Mouse (Mus musculus) CH12.LX (cell line): ENCODE measurements around the gene Vac14. TPM values are rescaled to one million over a fixed set of nuclear protein-coding genes. Genes with fewer than 3 reads are reported as not detected.

Experiments used
- DNase-seq: peaks from one replicate; pipeline ENCODE4 v3.0.0-alpha.2; 2013; ENCODE audit errors: extremely low read depth
- H3K27ac ChIP-seq: 2 replicates; pipeline ENCODE4 v1.5.1; 2012; ENCODE audit warnings: low read depth, mild to moderate bottlenecking, control low read depth, moderate library complexity; ENCODE audit not compliant: insufficient read depth
- H3K27me3 ChIP-seq: replicated peaks from 2 replicates; pipeline ENCODE3; 2012; ENCODE audit warnings: inconsistent platforms
- H3K36me3 ChIP-seq, 2 experiments: replicated peaks in 1 of 2; 2 replicates each; pipeline versions ENCODE3 to v1.6.1; 2012; ENCODE audit warnings: inconsistent platforms in 1 of 2, low read length in 1 of 2, mild to moderate bottlenecking in 1 of 2, mixed read lengths in 1 of 2, moderate library complexity in 1 of 2; ENCODE audit not compliant: control insufficient read depth in 1 of 2, insufficient read depth in 1 of 2
- H3K4me1 ChIP-seq, 2 experiments: 2 replicates each; pipeline ENCODE4 v1.6.1; 2012; ENCODE audit warnings: inconsistent platforms in 1 of 2, moderate library complexity in 1 of 2; ENCODE audit not compliant: insufficient read depth in 2 of 2, control insufficient read depth in 1 of 2
- H3K4me2 ChIP-seq: 2 replicates; pipeline ENCODE4 v1.6.1; 2012; ENCODE audit warnings: low read depth, mild to moderate bottlenecking, control low read depth; ENCODE audit not compliant: poor library complexity, insufficient read depth, severe bottlenecking
- H3K4me3 ChIP-seq, 3 experiments: fragments of 150-350 bp in 1 of 3; sonication (generic) in 1 of 3; replicated peaks in 1 of 3; 2 replicates each; pipeline versions ENCODE3 to v1.5.1; 2011 to 2012; ENCODE audit warnings: low read depth in 2 of 3, low read length in 2 of 3, mild to moderate bottlenecking in 2 of 3, moderate library complexity in 2 of 3, control low read depth in 1 of 3, improper control_type of control experiment in 1 of 3, inconsistent platforms in 1 of 3, mixed read lengths in 1 of 3; ENCODE audit not compliant: poor library complexity in 1 of 3
- H3K79me2 ChIP-seq: replicated peaks from 2 replicates; pipeline ENCODE4 v1.6.1; 2012; ENCODE audit warnings: mild to moderate bottlenecking, moderate library complexity; ENCODE audit not compliant: control insufficient read depth, poor library complexity, insufficient read depth, severe bottlenecking; ENCODE audit errors: extremely low read depth
- H3K9ac ChIP-seq: 2 replicates; pipeline ENCODE4 v1.6.1; 2012; ENCODE audit warnings: low read depth, mild to moderate bottlenecking, control low read depth, moderate library complexity; ENCODE audit not compliant: insufficient read depth
- H3K9me3 ChIP-seq: replicated peaks from 2 replicates; pipeline ENCODE3; 2012; ENCODE audit warnings: low read length, inconsistent platforms, mixed read lengths
- BHLHE40 ChIP-seq: IDR thresholded peaks from 2 replicates; pipeline ENCODE4 v1.6.1; 2011; ENCODE audit warnings: mild to moderate bottlenecking, low read depth, low read length, improper control_type of control experiment
- CTCF ChIP-seq, 2 experiments: IDR thresholded peaks in 1 of 2; conservative IDR thresholded peaks in 1 of 2; 2 replicates each; pipeline ENCODE4 v1.5.1; 2011 to 2012; ENCODE audit warnings: low read depth in 2 of 2, low read length in 2 of 2, improper control_type of control experiment in 1 of 2, inconsistent platforms in 1 of 2, mild to moderate bottlenecking in 1 of 2, moderate library complexity in 1 of 2
- E2F4 ChIP-seq: IDR thresholded peaks from 2 replicates; pipeline ENCODE4 v1.6.1; 2011; ENCODE audit warnings: low read depth, low read length, improper control_type of control experiment; ENCODE audit not compliant: insufficient replicate concordance
- ETS1 ChIP-seq: conservative IDR thresholded peaks from 2 replicates; pipeline ENCODE4 v1.6.1; 2012; ENCODE audit warnings: low read depth, mild to moderate bottlenecking, inconsistent platforms, low read length, improper control_type of control experiment, moderate library complexity
- HCFC1 ChIP-seq: IDR thresholded peaks from 2 replicates; pipeline ENCODE4 v1.6.1; 2012; ENCODE audit warnings: low read depth, mild to moderate bottlenecking, inconsistent platforms, low read length, improper control_type of control experiment
- JUN ChIP-seq: IDR thresholded peaks from 2 replicates; pipeline ENCODE4 v1.6.1; 2011; ENCODE audit warnings: low read depth, mild to moderate bottlenecking, low read length, improper control_type of control experiment, moderate library complexity; ENCODE audit not compliant: insufficient read depth
- MAX ChIP-seq: IDR thresholded peaks from 2 replicates; pipeline ENCODE4 v1.6.1; 2011; ENCODE audit warnings: low read length, improper control_type of control experiment
- MAZ ChIP-seq: IDR thresholded peaks from 2 replicates; pipeline ENCODE4 v1.6.1; 2012; ENCODE audit warnings: low read depth, mild to moderate bottlenecking, inconsistent platforms, low read length, improper control_type of control experiment, moderate library complexity
- MXI1 ChIP-seq: IDR thresholded peaks from 2 replicates; pipeline ENCODE4 v1.6.1; 2011; ENCODE audit warnings: mild to moderate bottlenecking, low read depth, low read length, improper control_type of control experiment
- NRF1 ChIP-seq: IDR thresholded peaks from 2 replicates; pipeline ENCODE4 v1.6.1; 2014; ENCODE audit warnings: low read depth, mild to moderate bottlenecking, inconsistent platforms, low read length, improper control_type of control experiment, moderate library complexity
- POLR2AphosphoS2 ChIP-seq: IDR thresholded peaks from 2 replicates; pipeline ENCODE4 v1.6.1; 2011; ENCODE audit warnings: low read depth, low read length, improper control_type of control experiment
- SIN3A ChIP-seq: IDR thresholded peaks from 2 replicates; pipeline ENCODE4 v1.6.1; 2012; ENCODE audit warnings: low read length, improper control_type of control experiment, inconsistent platforms
- SMC3 ChIP-seq: IDR thresholded peaks from 2 replicates; pipeline ENCODE4 v1.6.1; 2011; ENCODE audit warnings: low read depth, low read length, improper control_type of control experiment
- TCF12 ChIP-seq: IDR thresholded peaks from 2 replicates; pipeline ENCODE4 v1.6.1; 2014; ENCODE audit warnings: low read depth, mild to moderate bottlenecking, inconsistent platforms, low read length, improper control_type of control experiment
- UBTF ChIP-seq: IDR thresholded peaks from 2 replicates; pipeline ENCODE4 v1.6.1; 2012; ENCODE audit warnings: low read depth, mild to moderate bottlenecking, inconsistent platforms, low read length, improper control_type of control experiment, moderate library complexity
- USF1 ChIP-seq: IDR thresholded peaks from 2 replicates; pipeline ENCODE4 v1.6.1; 2014; ENCODE audit warnings: low read depth, mild to moderate bottlenecking, inconsistent platforms, low read length, improper control_type of control experiment
- dilution Hi-C: fragments of 300-500 bp; cut with MboI; formaldehyde crosslinking; loops from 2 replicates; pipeline ENCODE4 v1.14.3; 2020; ENCODE audit warnings: low sequenced_read_pairs; ENCODE audit not compliant: extremely low pct_unique_long_range_greater_than_20kb, extremely low pct_ligation_motif_present
- in situ Hi-C: fragments of 300-500 bp; cut with MboI; formaldehyde crosslinking; loops from 3 replicates; pipeline ENCODE4 v1.14.3; 2019; ENCODE audit warnings: low sequenced_read_pairs, low pct_ligation_motif_present, low pct_unique_long_range_greater_than_20kb, mixed read lengths
- polyA plus RNA-seq: library from polyadenylated mRNA; unstranded; fragments of >175 nt; gene quantifications from 2 replicates; pipeline ENCODE4 v1.2.1, GENCODE M21; 2012; ENCODE audit warnings: low read depth; ENCODE audit not compliant: insufficient read length
- total RNA-seq, 2 experiments: library from RNA; depleted of rRNA; stranded (reverse); fragments of 300-350 nt in 1 of 2; fragments of >200 nt in 1 of 2; gene quantifications; 2 replicates each; pipeline ENCODE4 v1.2.3; 2012 to 2014

Gene Vac14
- total and polyA plus RNA-seq, 3 experiments, result 20.9 to 73.8 (median 28.2) TPM

DNA sequence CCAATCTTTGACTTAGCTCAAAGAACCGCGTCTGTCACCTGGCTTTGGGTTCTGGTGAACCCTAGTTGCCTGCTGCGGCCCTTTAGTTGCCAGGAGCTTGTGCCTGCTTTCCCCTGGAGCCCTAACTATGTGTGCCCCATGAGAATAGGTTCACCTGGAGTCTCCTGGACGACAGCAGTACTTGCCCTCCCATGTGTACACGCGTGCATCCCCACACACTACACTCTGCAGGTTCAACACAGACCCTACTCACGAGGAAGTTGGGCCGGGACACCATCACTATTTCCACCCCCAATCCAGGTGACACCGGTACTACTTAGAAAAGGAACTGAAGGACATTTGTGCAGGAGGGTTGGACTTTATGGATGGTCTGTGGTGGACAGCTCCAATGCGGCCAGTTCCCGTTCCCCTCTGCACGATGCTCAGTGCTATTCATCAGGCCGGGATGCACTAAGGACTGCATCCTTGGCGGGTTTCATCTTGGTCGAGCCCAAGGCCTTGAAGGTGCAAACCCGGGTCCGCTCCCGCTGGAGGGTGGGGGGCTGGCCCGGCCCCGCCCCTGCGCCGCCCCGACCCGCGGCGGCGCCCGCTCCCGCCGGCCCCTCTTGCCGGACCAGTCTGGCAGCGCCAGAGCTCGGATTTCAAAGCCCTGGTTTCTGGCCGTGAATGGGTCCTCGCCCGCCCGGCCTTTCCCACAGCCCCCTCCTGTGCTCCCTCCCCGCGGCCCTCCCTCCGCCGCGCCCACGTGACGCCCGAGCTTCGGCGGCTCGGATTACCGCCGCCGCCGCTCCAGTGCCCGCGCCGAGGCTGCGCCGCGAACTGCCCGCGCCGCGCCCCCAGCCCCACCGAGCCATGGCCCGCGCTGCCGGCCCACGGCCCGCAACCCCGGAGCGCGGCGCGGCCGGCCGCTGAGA lies 102.6 kb downstream of the Vac14 start, which contains the start of gene Mtss1l:
Gene Mtss1l (plus strand): TSS at position 792 of the 914 bp plus-strand sequence.
- DNase-seq, result no peak

GRCm38 (mm10) chr8:110721606-110722413 lies 103.4 kb downstream of the Vac14 start:
- H3K9me3 ChIP-seq, result no peaks in the 10 kb centered on the region
- TF ChIP-seq JUN (no peak), BHLHE40 (no peak), ETS1 (no peak), CTCF (conservative IDR thresholded peaks at IDR 0.05 in 1 of 2, IDR thresholded peaks at IDR 0.05 in 1 of 2; ENCODE audit: low read depth in 2 of 2, low read length in 2 of 2) (no peak), POLR2AphosphoS2 (no peak), SIN3A (no peak), TCF12 (no peak), HCFC1 (no peak), MXI1 (no peak)
- TF ChIP-seq, all 38 proteins: peak for 0
- no peak overlapping the region for H3K27ac ChIP-seq
- in situ Hi-C loops, result loop anchor here (5.0 kb wide), 1 partner anchor 85 kb away; no protein-coding TSS in a partner anchor
- peak overlapping the region; percentile 92 for H3K4me2 ChIP-seq
- no peaks in the 10 kb centered on the region for H3K27me3 ChIP-seq
- dilution Hi-C loops, result no loop called here
- H3K4me3 ChIP-seq, result peak overlapping the region; percentile 12 to 71 (median 13)
- peaks cover 0 to 35% of the 10 kb centered on the region in 2 experiments for H3K36me3 ChIP-seq
- H3K4me1 ChIP-seq, result no peaks in the 10 kb centered on the region
- no peaks in the 10 kb centered on the region for H3K79me2 ChIP-seq
- H3K9ac ChIP-seq, result peak overlapping the region; percentile 30; the same call in 1 of the 2 replicates
- DNase-seq, result no peak

More for the DNA sequence above, 102.6 kb downstream of the Vac14 start, which contains the start of gene Mtss1l:
- H3K4me3 ChIP-seq, result peak within 1 kb of the TSS; percentile 12 to 71 (median 13)
- peak within 1 kb of the TSS; percentile 30; the same call in 1 of the 2 replicates for H3K9ac ChIP-seq
- H3K27me3 ChIP-seq, result no peaks in the 10 kb centered on the region
- in situ Hi-C loops (loop anchor here (5.0 kb wide), 1 partner anchor 84 kb away; no protein-coding TSS in a partner anchor), dilution Hi-C loops (no loop called here)
- H3K4me2 ChIP-seq, result peak within 1 kb of the TSS; percentile 92
- TF ChIP-seq SIN3A (0 out of 2 replicates have a peak, but pooled peaks have one; percentile 25), BHLHE40 (0 out of 2 replicates have a peak, but pooled peaks have one; percentile 36), USF1 (peak; percentile 78), E2F4 (no peak), MAZ (peak; percentile 52; the same call in 1 of the 2 replicates), NRF1 (peak; percentile 38; the same call in 1 of the 2 replicates), POLR2AphosphoS2 (no peak), UBTF (no peak), MAX (no peak), CTCF (conservative IDR thresholded peaks at IDR 0.05 in 1 of 2, IDR thresholded peaks at IDR 0.05 in 1 of 2; ENCODE audit: low read depth in 2 of 2, low read length in 2 of 2) (no peak), SMC3 (no peak)
- no peak within 1 kb of the TSS for H3K27ac ChIP-seq
- H3K4me1 ChIP-seq, result no peaks in the 10 kb centered on the region
- H3K79me2 ChIP-seq, result no peaks in the 10 kb centered on the region
- no peaks in the 10 kb centered on the region for H3K9me3 ChIP-seq
- H3K36me3 ChIP-seq, result peaks cover 0 to 43% of the 10 kb centered on the region in 2 experiments
